Mouse (Mus musculus) left cerebral cortex, adult 18-20 months (tissue): ENCODE results near the gene Xndc1. TPM values are rescaled to one million over a fixed set of nuclear protein-coding genes. Genes with fewer than 3 reads are reported as not detected.

Experiments used
- total RNA-seq, 2 experiments: library from RNA; stranded (reverse); gene quantifications; 2 replicates each; pipeline ENCODE4 v1.2.3; 2021

Gene Xndc1
- total RNA-seq, 2 experiments from 2014 or later, result 20.5 to 26.6 TPM

Other genes with a start within 250 kb of the Xndc1 start
- gene Phox2a, start 247.2 kb upstream of the Xndc1 start, total RNA-seq, result under 1 TPM; 0.51 to 0.68 TPM
- 10 to 100 TPM; 28.7 to 31.4 TPM for gene Inppl1, start 227.3 kb upstream of the Xndc1 start, total RNA-seq
- gene Folr2, start 208.3 kb upstream of the Xndc1 start, total RNA-seq, result under 1 TPM in 1 of 2 experiments, not detected in 1; 0.54 TPM
- gene Anapc15, start 201.8 kb upstream of the Xndc1 start, total RNA-seq, result 10 to 100 TPM; 27.2 to 34.1 TPM
- not detected for gene Folr1, start 194.7 kb upstream of the Xndc1 start, total RNA-seq
- 10 to 100 TPM; 82.6 to 87.9 TPM for gene Lamtor1, start 159.6 kb upstream of the Xndc1 start, total RNA-seq
- gene Tomt, start 159.2 kb upstream of the Xndc1 start, total RNA-seq, result not detected
- 1 to 10 TPM; 5.4 to 5.5 TPM for gene Lrrc51, start 131.6 kb upstream of the Xndc1 start, total RNA-seq
- gene Numa1, start 131.4 kb upstream of the Xndc1 start, total RNA-seq, result 100 to 1,000 TPM in 1 of 2 experiments, 10 to 100 TPM in 1; 93.8 to 106 TPM
- gene Il18bp, start 46.8 kb upstream of the Xndc1 start, total RNA-seq, result 1 to 10 TPM; 6.6 to 6.8 TPM
- gene Rnf121, start within 50 bp of the Xndc1 start, total RNA-seq, result 10 to 100 TPM; 46.0 to 46.6 TPM
- gene Xntrpc, start 202 bp downstream of the Xndc1 start, total RNA-seq, result 1 to 10 TPM; 2.4 to 2.5 TPM
- gene Trpc2, start 17.6 kb downstream of the Xndc1 start, total RNA-seq, result not detected
- not detected for gene Art1, start 36.2 kb downstream of the Xndc1 start, total RNA-seq
- gene Art5, start 44.0 kb downstream of the Xndc1 start, total RNA-seq, result not detected
- gene Chrna10, start 51.3 kb downstream of the Xndc1 start, total RNA-seq, result under 1 TPM; 0.30 to 0.46 TPM
- gene Nup98, start 144.7 kb downstream of the Xndc1 start, total RNA-seq, result 10 to 100 TPM; 43.3 to 45.6 TPM
- gene Pgap2, start 144.7 kb downstream of the Xndc1 start, total RNA-seq, result 10 to 100 TPM; 20.5 to 21.2 TPM
- gene Rhog, start 190.5 kb downstream of the Xndc1 start, total RNA-seq, result 10 to 100 TPM; 21.7 to 22.5 TPM
- 10 to 100 TPM; 74.4 to 80.5 TPM for gene Stim1, start 202.3 kb downstream of the Xndc1 start, total RNA-seq